Mouse (Mus musculus) fibroblast of lung, adult 2 months (primary cell): ENCODE data around the gene D630045J12Rik.

Source experiments
- DNase-seq: peaks from one replicate; pipeline ENCODE4 v3.0.0-alpha.2; 2011; ENCODE audit warnings: low read depth

The D630045J12Rik gene

GRCm38 (mm10) chr6:38192952-38193351, 60.9 kb downstream of the D630045J12Rik start:
- no peak for DNase-seq

GRCm38 (mm10) chr6:38186312-38186950, 67.4 kb downstream of the D630045J12Rik start:
- DNase-seq = no peak

GRCm38 (mm10) chr6:38184791-38185190, 69.0 kb downstream of the D630045J12Rik start:
- no peak for DNase-seq

DNA sequence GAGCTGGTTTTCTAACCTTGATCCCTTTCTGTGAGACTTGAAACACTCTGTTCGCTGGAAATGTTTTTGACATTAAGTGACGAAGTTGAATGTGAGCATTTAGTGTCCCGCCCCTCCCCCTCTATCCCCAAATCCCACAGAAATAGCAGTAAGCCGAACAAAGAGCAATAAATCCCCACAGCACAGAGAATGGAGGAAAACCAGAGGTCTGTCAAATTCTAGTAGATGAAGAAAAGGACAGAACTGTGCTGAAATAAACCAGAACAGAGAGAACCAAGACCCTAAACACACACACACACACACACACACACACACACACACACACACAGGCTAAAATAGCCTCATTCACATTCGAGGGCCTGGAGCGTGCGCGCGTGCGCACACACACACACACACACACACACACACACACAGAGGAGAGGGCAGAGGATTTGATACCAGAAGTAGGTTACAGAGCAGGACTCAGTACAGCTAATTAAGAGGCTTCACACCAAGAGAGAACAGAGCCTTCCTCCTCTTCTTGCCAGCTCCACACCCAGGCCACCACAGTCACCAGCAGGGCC, 72.0 kb downstream of the D630045J12Rik start:
- DNase-seq = no peak

GRCm38 (mm10) chr6:38180669-38181068, 73.1 kb downstream of the D630045J12Rik start:
- no peak for DNase-seq

DNA sequence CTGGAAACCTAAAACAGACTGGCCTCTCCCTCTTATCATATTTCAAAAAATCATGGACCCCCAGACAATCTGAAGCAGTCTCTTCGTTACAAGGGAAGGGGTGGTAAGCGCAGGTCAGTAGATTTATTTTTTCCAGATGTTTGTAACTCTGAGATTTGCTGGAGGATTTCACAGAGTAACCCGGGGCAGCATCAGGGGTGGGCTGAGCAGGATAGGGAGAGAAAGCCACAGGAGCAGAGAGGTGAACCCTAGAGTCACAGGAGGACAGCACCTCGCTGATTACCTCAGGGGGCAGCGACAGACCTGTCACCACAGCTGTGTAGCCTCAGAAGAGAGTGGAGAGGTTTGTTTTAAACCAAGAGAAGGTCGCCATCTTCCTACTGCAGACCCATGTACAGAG, 88.4 kb downstream of the D630045J12Rik start:
- no peak for DNase-seq

DNA sequence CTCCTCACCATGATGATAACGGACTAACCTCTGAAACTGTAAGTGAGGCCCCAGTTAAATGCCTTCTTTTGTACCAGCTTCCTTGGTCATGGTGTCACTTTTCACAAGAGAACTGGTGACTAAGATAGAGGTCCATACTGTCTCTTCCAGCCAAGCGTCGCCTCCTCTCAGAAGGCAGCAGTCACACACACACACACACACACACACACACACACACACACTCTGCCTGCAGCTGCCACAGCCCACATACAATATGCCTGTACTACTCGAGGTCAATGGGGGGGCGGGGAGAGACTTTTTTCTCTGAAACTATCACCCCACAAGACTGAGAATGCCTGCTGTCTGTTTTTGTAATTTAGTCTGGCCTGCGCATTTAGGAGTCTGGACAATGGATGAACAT, 89.1 kb downstream of the D630045J12Rik start:
- DNase-seq = no peak

GRCm38 (mm10) chr6:38162825-38163504, 90.8 kb downstream of the D630045J12Rik start:
- DNase-seq = no peak

DNA sequence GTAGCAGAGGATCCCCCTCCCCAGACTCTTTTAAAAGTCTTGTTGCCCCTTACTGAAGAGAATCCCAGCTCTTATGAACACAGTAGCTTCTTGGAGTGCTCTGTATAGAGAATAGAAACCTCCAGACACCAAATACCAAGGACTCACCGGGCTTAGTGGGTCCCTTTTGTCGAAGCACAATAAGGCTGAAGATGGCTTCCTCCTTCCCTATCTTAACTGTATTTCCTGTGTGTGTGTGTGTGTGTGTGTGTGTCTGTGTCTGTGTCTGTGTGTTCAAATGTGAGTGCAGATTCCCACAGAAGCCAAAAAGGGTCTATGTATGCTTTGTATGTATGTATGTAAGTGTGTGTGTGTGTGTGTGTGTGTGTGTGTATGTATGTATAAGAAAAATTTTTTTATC, 93.3 kb downstream of the D630045J12Rik start:
- no peak for DNase-seq

DNA sequence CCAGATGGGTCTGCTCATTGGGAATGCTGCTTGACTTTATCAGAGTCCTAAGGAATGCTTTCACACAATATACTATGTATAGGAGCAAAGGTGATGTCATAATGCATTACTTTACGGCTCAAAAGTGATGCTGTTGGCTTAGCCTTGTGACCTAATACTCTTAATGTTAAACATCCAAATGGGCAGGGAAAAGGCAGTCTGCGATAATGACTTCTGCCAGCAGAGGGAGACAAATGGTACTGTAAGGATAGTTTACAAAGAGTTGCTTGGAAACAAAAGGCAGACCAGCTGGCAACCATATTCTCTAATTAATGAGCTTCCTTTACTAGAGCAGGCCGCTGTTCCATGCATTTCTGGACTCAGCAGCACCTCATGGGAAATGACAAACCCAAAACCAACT, 93.7 kb downstream of the D630045J12Rik start:
- peak; percentile 72 for DNase-seq

DNA sequence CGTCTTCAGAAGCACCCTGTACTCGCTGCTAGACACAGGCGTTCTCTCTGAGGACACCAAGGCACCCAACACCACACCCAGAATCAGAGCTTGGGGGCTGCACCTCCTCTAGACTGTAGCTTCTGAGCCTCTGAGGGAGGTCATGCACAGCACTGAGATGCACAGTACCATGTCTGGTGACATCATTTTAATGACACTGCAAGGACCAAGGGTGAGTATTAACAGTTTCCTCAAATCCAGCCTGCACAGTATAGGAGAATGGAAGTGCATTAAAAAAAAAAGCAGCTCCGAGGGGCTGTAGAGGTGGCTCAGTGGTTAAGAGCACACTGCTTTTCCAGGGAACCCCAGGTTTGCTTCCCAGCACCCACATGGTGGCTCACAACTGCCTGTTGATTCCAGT, 94.2 kb downstream of the D630045J12Rik start:
- no peak for DNase-seq

DNA sequence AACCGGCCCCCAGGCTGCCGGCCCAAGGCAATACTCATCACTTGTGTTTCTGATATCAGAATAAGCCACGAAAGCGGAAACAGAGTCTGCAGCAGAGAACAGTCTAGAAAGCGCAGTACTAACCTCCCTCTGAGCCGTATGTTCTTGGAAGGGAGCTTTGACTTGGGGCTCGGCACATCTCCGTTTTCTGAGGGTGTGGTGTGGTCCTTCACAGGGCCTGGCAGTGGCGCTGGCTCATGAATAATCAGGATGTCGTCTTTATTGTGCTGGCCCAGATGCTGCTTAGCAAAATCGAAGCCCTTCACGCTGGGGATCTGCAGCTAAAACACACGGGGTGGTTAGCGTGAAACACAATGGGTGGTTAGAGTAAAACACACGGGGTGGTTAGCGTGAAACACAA, 95.9 kb downstream of the D630045J12Rik start:
- DNase-seq = no peak

GRCm38 (mm10) chr6:38156204-38156603, 97.6 kb downstream of the D630045J12Rik start:
- no peak for DNase-seq

GRCm38 (mm10) chr6:38152305-38152704, 101.5 kb downstream of the D630045J12Rik start:
- DNase-seq = no peak

- DNase-seq = no peak
Measured at GRCm38 (mm10) chr6:38149483-38149882, 104.3 kb downstream of the D630045J12Rik start.

DNA sequence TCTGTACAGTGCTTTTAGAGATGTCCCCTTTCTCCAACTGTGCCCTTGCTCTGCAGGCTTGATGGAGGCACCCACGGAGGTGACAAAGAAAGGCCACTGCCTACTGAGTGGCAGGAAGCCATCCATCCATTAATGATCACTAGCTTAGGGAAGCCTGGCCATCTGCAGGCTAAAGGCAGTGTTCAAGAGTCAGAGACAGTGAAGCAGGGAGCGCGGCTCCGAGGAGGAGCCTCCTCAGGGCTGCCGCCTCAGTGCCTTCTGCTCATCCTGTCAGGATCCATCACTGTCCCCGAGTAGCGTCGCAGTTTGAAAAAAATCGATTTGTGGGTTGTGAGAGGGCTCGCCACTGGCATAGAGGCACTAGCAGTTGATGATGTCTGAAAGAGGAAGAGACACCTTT, 105.2 kb downstream of the D630045J12Rik start:
- no peak for DNase-seq

DNA sequence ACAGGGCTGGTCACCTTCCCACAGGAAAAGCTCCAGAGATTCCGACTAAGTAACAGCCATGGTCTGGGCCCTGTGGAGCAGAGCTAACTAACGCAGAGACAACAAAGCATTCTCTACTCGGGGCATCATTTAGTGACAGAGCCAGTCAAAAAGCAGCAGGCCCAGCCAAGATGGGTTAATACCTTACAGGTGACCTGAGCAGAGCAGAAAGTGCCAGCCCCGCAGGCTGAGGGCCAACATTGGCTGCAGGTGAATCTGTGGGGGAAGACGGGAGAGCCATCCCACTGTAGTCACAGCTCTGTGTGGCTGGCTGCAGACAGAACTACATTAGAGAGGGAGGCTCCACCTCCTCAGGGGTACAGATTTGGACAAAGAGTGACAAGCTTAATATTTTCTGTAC, 106.5 kb downstream of the D630045J12Rik start:
- DNase-seq = no peak

- DNase-seq = no peak
Measured at GRCm38 (mm10) chr6:38145463-38146065, 108.2 kb downstream of the D630045J12Rik start.

DNA sequence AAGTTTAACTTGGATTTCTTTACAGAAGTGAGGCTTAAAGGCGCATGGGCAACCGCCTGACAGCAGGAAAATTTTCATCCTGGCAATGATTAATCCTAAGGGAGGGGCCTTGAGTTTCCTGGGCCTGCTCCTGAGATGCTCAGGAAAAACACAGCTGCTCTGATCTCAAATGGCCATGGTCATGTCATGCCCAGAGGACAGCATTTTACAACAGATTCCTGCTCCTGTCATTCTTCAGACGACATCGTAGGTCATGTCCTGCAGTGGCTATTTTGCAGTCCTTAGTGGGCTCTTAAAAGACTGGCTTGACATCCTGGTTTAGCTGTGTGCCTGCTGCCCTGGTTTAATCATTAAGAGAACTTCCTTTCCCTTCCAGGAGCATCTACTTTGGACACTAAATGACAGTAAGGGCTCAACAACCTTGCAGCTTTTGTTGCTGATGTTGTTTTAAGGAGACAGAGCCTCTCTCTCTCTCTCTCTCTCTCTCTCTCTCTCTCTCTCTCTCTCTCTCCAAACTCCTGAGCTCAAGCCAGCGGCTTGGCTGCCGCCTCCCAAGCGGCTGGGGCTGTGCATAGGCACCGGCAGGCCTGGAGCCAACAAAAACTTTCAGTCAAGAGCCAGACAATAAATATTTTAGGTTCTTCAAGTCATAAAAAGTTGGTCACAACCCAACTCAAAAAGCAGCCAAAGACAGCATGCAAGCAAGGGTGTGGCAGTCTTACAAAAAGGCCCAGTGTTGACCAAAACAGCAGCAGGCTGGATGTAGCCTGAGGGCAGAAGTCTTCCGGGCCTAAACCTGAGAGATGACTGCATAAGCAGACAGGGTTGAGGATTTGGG, 109.4 kb downstream of the D630045J12Rik start:
- peak; percentile 96 for DNase-seq

- DNase-seq = no peak
Measured at GRCm38 (mm10) chr6:38140402-38140801, 113.4 kb downstream of the D630045J12Rik start.

DNA sequence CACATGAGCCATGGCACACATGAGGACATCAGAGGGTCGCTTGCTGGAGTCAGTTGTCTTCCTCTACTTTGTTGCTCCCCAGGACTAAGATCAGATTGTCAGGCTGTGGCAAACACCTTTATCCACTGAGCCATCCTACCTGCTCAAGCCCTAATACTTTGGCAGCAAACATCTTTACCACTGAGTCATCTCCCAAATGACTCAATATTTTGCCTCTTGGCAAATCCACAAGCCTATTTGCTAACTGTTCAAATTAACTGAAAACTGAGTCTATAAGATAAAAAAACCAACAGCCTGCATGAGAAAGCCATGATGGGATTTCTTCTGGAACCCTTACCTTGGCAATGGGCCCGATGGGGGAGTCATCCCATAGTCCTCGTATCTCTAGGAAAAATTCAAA, 114.7 kb downstream of the D630045J12Rik start:
- no peak for DNase-seq
